Mouse (Mus musculus) stomach, embryonic 16.5 days (tissue): ENCODE measurements at regions not wholly inside any gene's neighbourhood (a gene's known extent, or its start where the extent isn't known, plus 50 kb on each side); places are given as distances from the start of the nearest gene placed in this dataset.
"Not testable (repeated sequence)": the region's sequence is repeated elsewhere in the genome, so short reads cannot be mapped to it uniquely, and the experiment has no call there.

ENCODE experiments used
- ATAC-seq: fragments of 200-750 bp; cut with Nextera tagmentation; 2 replicates; pipeline ENCODE4 v1.8.0; 2017; ENCODE audit warnings: moderate number of reproducible peaks, moderate TSS enrichment; ENCODE audit not compliant: insufficient read depth, low FRiP score
- H3K27ac ChIP-seq: fragments of 300-500 bp; sonication (generic); 2 replicates; pipeline ENCODE4 v1.5.1; 2014; ENCODE audit warnings: low read length
- H3K27me3 ChIP-seq: fragments of 300-500 bp; sonication (generic); 2 replicates; pipeline ENCODE4 v1.6.1; 2014; ENCODE audit warnings: low read length, control low read depth, mixed read lengths; ENCODE audit not compliant: control insufficient read depth, insufficient read depth
- H3K36me3 ChIP-seq: fragments of 300-500 bp; sonication (generic); 2 replicates; pipeline ENCODE4 v1.6.1; 2014; ENCODE audit warnings: low read length; ENCODE audit not compliant: control insufficient read depth, insufficient read depth
- H3K4me1 ChIP-seq: fragments of 300-500 bp; sonication (generic); 2 replicates; pipeline ENCODE4 v1.6.1; 2014; ENCODE audit warnings: low read length, control low read depth, mixed read lengths; ENCODE audit not compliant: control insufficient read depth, insufficient read depth
- H3K4me2 ChIP-seq: fragments of 300-500 bp; sonication (generic); 2 replicates; pipeline ENCODE4 v1.6.1; 2014; ENCODE audit warnings: low read depth, low read length, mixed read lengths
- H3K4me3 ChIP-seq: fragments of 300-500 bp; sonication (generic); replicated peaks from 2 replicates; pipeline ENCODE4 v1.5.1; 2014; ENCODE audit warnings: mild to moderate bottlenecking, low read length
- H3K9ac ChIP-seq: fragments of 300-500 bp; sonication (generic); 2 replicates; pipeline ENCODE4 v1.6.1; 2014; ENCODE audit warnings: low read length
- H3K9me3 ChIP-seq: fragments of 300-500 bp; sonication (generic); replicated peaks from 2 replicates; pipeline ENCODE4 v1.6.1; 2016; ENCODE audit warnings: low read length, control low read depth; ENCODE audit not compliant: control insufficient read depth
- WGBS: fragments of 180-500 bp; shearing (Covaris S2); extraction: QIAGEN DNeasy Blood & Tissue Kit; methylation state at CpG from one replicate; pipeline ENCODE4 v1.1.7; 2014; 5-methylcytosine and 5-hydroxymethylcytosine counted together

DNA sequence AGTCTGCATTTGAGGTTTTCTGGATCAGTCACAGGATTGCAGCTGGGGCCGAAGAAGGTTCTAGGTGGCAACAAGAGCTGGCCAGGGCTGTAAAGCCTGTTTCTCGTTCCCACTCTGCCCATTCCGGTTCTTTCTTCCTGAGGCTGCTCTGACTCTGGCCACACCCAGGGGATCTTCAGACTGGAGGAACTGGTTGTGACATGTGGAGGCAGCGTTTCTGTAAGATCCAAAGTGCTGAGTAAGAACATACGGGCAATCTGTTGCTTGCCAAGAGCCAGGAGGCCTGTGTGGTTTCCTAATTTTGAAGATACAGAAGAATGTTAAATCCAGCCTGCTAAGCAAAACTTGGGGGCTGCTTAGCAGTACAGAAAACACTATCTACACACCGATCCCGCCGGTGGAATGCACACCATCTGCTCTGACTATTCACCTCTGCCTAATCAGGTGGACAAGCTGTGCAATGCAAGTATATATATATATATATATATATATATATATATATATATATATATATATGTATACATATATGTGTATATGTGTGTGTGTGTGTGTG lies 99.3 kb upstream of the Bmp2k start:
- Histone ChIP-seq H3K4me3 (no peak overlapping the region), H3K4me1 (no peaks in the 10 kb centered on the region; the same call in 1 of the 2 replicates), H3K9me3 (no peaks in the 10 kb centered on the region), H3K36me3 (no peaks in the 10 kb centered on the region), H3K27me3 (no peaks in the 10 kb centered on the region), H3K9ac (no peak overlapping the region), H3K27ac (peak overlapping the region; percentile 57; the same call in 1 of the 2 replicates), H3K4me2 (no peak overlapping the region)
- ATAC-seq = peak; percentile 81
- 40% methylated on average over 8 of the region's 8 CpGs for WGBS

DNA sequence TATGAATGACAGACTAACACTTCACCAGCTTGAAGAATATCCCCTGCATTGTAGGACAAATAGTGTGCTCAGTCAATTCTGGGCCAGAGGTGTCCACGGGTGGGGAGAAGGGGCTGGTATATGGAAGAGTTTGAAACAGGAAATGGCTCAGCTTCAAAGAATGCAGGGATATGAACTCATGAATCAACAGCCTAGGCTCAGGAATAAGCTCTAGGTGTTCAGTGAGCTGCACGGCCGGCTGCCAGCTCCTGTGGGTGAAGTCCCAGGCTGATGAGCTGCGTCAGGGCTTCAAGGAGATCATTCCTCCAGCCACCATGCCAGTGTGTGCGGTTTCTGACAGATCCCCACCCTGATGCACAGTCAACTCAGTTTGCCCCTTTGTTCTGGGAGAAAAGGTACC lies 98.8 kb upstream of the Bmp2k start:
- Histone ChIP-seq H3K27me3 (no peaks in the 10 kb centered on the region), H3K27ac (no peak overlapping the region), H3K4me3 (no peak overlapping the region), H3K4me1 (no peaks in the 10 kb centered on the region; the same call in 1 of the 2 replicates), H3K9ac (no peak overlapping the region), H3K36me3 (no peaks in the 10 kb centered on the region), H3K4me2 (no peak overlapping the region), H3K9me3 (no peaks in the 10 kb centered on the region)
- 60% methylated on average over 5 of the region's 5 CpGs for WGBS
- ATAC-seq = no peak

DNA sequence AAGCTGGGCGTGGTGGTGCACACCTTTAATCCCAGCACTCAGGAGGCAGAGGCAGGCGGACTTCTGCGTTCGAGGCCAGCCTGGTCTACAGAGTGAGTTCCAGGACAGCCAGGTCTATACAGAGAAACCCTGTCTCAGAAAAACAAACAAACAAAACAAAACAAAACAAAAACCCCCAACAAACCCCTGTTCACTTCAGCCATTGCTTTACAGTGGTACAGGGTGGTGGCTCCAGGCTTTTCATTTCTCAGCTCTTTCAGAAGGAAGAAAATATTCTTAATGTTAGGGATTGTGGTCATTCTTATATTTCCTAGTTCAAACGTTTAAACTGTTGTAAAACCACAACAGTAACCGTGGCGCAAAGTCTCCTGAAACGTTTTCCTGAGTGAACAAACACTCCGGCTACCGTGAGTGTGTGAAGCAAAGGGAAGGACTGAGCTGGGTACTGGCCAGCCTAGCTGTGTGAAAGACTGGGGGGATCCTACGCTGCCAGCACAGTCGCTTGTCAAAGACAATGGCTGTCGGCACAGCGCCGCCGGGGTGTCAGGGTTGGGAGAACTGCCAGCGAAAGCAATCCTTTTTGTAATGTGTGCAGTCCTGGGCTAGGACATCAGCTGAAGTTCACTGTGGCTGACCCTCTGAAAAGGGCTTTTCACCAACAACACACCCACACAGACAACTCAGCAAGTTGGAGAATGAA lies 91.8 kb upstream of the Bmp2k start:
- no peak overlapping the region for H3K27ac ChIP-seq
- H3K9me3 ChIP-seq = peaks cover 3% of the 10 kb centered on the region; the same call in 1 of the 2 replicates
- 0 out of 2 replicates have a peak overlapping the region, but pooled peaks have one; percentile 17 for H3K4me3 ChIP-seq
- H3K4me2 ChIP-seq = peak overlapping the region; percentile 43
- no peaks in the 10 kb centered on the region for H3K36me3 ChIP-seq
- 36% methylated on average over 17 of the region's 17 CpGs for WGBS
- H3K27me3 ChIP-seq = no peaks in the 10 kb centered on the region
- ATAC-seq = peak; percentile 64; the same call in 1 of the 2 replicates
- peak overlapping the region; percentile 59 for H3K9ac ChIP-seq
- peaks cover 5% of the 10 kb centered on the region; the same call in 1 of the 2 replicates for H3K4me1 ChIP-seq

DNA sequence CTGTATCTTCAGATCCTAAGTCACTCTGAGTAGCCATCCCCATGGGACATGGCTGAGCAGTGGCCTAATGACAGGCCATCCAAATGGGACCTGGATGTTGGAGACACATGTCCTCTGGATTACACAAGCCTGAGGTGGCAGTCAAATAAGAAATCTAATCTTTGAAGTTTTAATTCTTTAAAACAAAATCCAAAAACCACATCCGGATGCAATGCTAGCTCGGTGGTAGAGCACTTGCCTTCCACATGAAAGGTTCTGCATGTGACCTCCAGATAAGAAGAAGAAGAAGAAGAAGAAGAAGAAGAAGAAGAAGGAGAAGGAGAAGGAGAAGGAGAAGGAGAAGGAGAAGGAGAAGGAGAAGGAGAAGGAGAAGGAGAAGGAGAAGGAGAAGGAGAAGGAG lies 89.1 kb upstream of the Bmp2k start:
- H3K9me3 ChIP-seq, H3K4me3 ChIP-seq, H3K4me2 ChIP-seq, H3K27me3 ChIP-seq, H3K27ac ChIP-seq, ATAC-seq, H3K9ac ChIP-seq, H3K36me3 ChIP-seq: not testable (repeated sequence)
- H3K4me1 ChIP-seq = peaks cover 18% of the 10 kb centered on the region
- WGBS = 96% methylated on average over 2 of the region's 2 CpGs

DNA sequence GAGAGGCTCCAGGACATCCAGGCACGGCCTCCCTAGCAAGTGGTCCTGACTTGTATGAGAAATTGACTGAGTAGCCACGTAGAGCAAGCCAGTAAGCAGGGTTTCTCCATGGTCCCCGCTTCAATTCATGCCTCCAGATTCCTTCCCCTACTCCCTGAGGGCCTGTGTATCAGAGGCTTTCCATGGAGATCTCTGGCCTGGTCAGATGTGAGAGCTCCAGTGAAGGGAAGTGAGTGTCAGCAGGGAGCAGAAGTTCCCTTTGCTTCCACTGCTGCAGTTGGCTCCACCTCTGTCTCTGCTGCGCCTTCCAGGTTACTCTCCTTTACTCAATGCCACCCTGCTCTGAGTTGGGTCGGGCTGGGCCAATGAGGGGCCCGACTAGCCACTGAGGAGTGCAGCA lies 88.3 kb upstream of the Bmp2k start:
- no peak overlapping the region for H3K9ac ChIP-seq

DNA sequence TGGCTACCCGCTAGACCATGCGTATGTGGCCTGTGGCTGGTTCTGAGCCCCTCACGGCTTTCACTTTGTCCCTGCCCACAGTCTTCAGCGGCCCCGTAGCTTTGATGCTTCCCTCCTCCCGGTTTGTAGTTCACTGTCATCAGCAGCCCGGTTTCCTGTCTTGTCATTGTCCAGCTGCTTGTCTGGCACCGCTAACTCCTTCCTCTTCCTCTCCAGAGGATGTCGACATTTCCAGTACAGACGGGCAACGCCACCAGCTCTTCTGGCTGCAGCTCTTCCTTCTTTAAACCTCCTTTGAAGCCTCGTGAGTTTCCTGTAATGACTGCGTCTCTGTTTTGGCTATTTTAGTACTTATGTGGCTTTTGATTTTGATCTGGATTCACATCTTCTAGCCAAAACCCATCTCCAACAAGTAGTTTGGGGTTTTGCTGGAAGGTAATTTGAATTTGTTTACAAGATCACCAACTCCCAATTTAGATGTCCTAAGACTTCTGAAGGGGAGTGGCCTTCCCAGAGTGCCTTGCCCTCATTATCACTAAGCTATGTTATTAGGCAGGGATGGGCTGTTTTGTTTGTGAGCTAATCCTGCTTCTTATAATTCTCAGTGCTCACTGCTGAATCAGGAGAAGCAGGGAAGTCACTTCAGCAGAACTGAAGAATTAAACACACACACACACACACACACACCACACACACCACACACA lies 85.8 kb upstream of the Bmp2k start:
- peak overlapping the region; percentile 26 for H3K4me2 ChIP-seq
- H3K9ac ChIP-seq = no peak overlapping the region
- H3K36me3 ChIP-seq = no peaks in the 10 kb centered on the region
- H3K4me3 ChIP-seq = peak overlapping the region; percentile 16; the same call in 1 of the 2 replicates
- 50% methylated on average over 13 of the region's 13 CpGs for WGBS
- H3K4me1 ChIP-seq = peaks cover 19% of the 10 kb centered on the region
- peak overlapping the region; percentile 60 for H3K27ac ChIP-seq
- H3K27me3 ChIP-seq = no peaks in the 10 kb centered on the region
- H3K9me3 ChIP-seq = peaks cover 3% of the 10 kb centered on the region; the same call in 1 of the 2 replicates
- ATAC-seq = peak; percentile 73

More for the DNA sequence above, 88.3 kb upstream of the Bmp2k start:
- Histone ChIP-seq H3K27ac (no peak overlapping the region), H3K27me3 (no peaks in the 10 kb centered on the region), H3K4me2 (no peak overlapping the region), H3K9me3 (peaks cover 3% of the 10 kb centered on the region; the same call in 1 of the 2 replicates), H3K36me3 (no peaks in the 10 kb centered on the region), H3K4me1 (peaks cover 24% of the 10 kb centered on the region), H3K4me3 (no peak overlapping the region)
- ATAC-seq = no peak
- 68% methylated on average over 6 of the region's 6 CpGs for WGBS

DNA sequence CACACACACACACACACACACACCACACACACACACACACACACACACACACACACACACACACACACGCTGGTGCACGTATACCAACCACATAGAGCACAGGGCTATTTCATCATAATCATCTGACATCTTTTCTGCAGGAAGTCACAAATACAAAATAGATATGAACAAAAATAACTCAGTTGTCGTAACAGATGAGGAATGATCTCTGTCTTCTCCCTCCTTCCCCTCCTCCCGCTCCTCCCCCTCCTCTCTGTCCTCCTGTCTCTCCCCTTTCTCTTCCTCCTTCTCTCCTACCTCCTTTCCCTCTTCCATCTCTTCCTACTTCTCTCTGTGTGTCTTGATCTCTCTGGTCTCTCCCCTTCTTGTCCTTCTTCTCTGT lies 85.2 kb upstream of the Bmp2k start:
- Histone ChIP-seq H3K4me2 (no peak overlapping the region), H3K4me3 (no peak overlapping the region), H3K27ac (peak overlapping the region; percentile 73; the same call in 1 of the 2 replicates), H3K36me3 (no peaks in the 10 kb centered on the region), H3K27me3 (no peaks in the 10 kb centered on the region), H3K9me3 (peaks cover 3% of the 10 kb centered on the region; the same call in 1 of the 2 replicates), H3K4me1 (peaks cover 19% of the 10 kb centered on the region), H3K9ac (no peak overlapping the region)
- WGBS = 62% methylated on average over 4 of the region's 4 CpGs
- ATAC-seq = no peak

DNA sequence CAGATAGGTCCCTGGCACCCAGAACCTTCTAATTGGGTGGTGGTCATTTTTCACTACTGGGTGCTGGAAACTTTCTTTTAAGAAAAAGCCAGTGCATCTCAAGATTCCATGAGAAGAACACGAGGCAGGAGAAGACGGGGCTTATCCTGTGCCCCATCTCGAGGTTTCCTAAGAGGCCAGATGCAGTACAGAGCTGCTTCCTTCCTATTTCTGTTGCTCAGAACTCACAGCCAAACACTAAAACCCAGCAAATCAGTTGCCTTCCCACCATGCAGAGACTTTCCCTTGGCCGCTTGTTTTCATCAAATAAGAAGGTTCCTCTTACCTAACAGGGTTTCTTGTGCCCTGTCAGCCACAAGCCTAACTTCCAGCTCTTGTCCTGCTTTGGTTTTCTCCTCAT lies 84.7 kb upstream of the Bmp2k start:
- Histone ChIP-seq H3K9me3 (peaks cover 3% of the 10 kb centered on the region; the same call in 1 of the 2 replicates), H3K4me2 (no peak overlapping the region), H3K27me3 (no peaks in the 10 kb centered on the region), H3K4me1 (peaks cover 19% of the 10 kb centered on the region), H3K36me3 (no peaks in the 10 kb centered on the region), H3K9ac (no peak overlapping the region), H3K27ac (peak overlapping the region; percentile 73), H3K4me3 (no peak overlapping the region)
- ATAC-seq = no peak
- WGBS = 65% methylated on average over 4 of the region's 4 CpGs

DNA sequence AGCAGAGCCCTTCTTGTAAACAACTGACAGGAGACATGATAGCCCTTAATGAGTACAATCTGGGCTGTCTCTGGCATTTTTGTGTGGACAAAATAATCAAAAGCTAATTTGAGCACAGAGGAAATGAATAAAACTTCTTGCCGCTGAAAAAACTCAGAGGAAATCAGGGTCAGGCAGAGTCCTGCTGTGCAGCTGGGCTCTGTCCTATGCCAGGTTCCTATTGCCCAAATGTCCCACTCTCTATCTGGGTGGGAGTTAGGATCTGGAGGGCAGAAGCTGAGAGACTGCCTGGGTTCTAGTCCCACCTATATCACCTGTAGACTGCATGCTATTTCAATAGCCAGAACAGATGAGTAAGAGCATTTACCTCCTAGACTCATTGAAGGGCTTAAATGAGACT lies 83.8 kb upstream of the Bmp2k start:
- H3K4me1 ChIP-seq = peaks cover 19% of the 10 kb centered on the region
- no peak for ATAC-seq
- no peaks in the 10 kb centered on the region for H3K36me3 ChIP-seq
- H3K9me3 ChIP-seq = peaks cover 3% of the 10 kb centered on the region; the same call in 1 of the 2 replicates
- H3K4me2 ChIP-seq = no peak overlapping the region
- H3K4me3 ChIP-seq = no peak overlapping the region
- H3K9ac ChIP-seq = no peak overlapping the region
- no peaks in the 10 kb centered on the region for H3K27me3 ChIP-seq
- 29% methylated on average over 1 of the region's 1 CpGs for whole genome bisulfite sequencing
- H3K27ac ChIP-seq = peak overlapping the region; percentile 73
